Mouse (Mus musculus) ES-Bruce4 (cell line): ENCODE data around the gene Gm3238. TPM values are rescaled to one million over a fixed set of nuclear protein-coding genes. Genes with fewer than 3 reads are reported as not detected.
"Not testable (repeated sequence)": the region's sequence is repeated elsewhere in the genome, so short reads cannot be mapped to it uniquely, and the experiment has no call there.

Experiments used
- H3K27ac ChIP-seq: 2 replicates; pipeline ENCODE4 v1.5.1; 2012; ENCODE audit warnings: low read length, inconsistent platforms; ENCODE audit not compliant: insufficient read depth
- H3K27me3 ChIP-seq: 2 replicates; pipeline ENCODE4 v1.6.1; 2012; ENCODE audit warnings: mild to moderate bottlenecking, low read length, inconsistent platforms; ENCODE audit not compliant: control insufficient read depth, poor library complexity, insufficient read depth, severe bottlenecking
- H3K36me3 ChIP-seq: 2 replicates; pipeline ENCODE4 v1.6.1; 2012; ENCODE audit warnings: inconsistent platforms, mild to moderate bottlenecking, low read length, moderate library complexity; ENCODE audit not compliant: control insufficient read depth, poor library complexity, insufficient read depth, severe bottlenecking
- H3K4me1 ChIP-seq: one replicate; pipeline ENCODE4 v1.8.1; 2011; ENCODE audit warnings: low read length; ENCODE audit not compliant: control insufficient read depth, insufficient read depth
- H3K4me3 ChIP-seq: 2 replicates; pipeline ENCODE4 v1.5.1; 2011; ENCODE audit warnings: low read depth, mild to moderate bottlenecking, low read length
- H3K9ac ChIP-seq: 2 replicates; pipeline ENCODE4 v1.6.1; 2012; ENCODE audit warnings: low read depth, mild to moderate bottlenecking, inconsistent platforms; ENCODE audit not compliant: poor library complexity, severe bottlenecking
- H3K9me3 ChIP-seq: replicated peaks from 2 replicates; pipeline ENCODE4 v1.6.1; 2012; ENCODE audit warnings: mild to moderate bottlenecking, low read length, inconsistent platforms; ENCODE audit not compliant: control insufficient read depth, poor library complexity, insufficient read depth, severe bottlenecking
- CTCF ChIP-seq: IDR thresholded peaks from one replicate; pipeline ENCODE4 v1.8.1; 2011; ENCODE audit warnings: low read depth, low read length
- EP300 ChIP-seq: IDR thresholded peaks from 2 replicates; pipeline ENCODE4 v1.6.1; 2011; ENCODE audit warnings: low read depth, low read length; ENCODE audit not compliant: insufficient read depth
- POLR2A ChIP-seq: IDR thresholded peaks from one replicate; pipeline ENCODE4 v1.8.1; 2011; ENCODE audit warnings: low read length; ENCODE audit not compliant: insufficient read depth
- polyA plus RNA-seq: library from polyadenylated mRNA; stranded (reverse); fragments of >200 nt; gene quantifications from 2 replicates; pipeline ENCODE4 v1.2.4, GENCODE M21; 2011; ENCODE audit warnings: low read depth; ENCODE audit not compliant: missing spikeins, insufficient read depth, insufficient read length

Gene Gm3238
- polyA plus RNA-seq, 1 experiment = not detected

DNA sequence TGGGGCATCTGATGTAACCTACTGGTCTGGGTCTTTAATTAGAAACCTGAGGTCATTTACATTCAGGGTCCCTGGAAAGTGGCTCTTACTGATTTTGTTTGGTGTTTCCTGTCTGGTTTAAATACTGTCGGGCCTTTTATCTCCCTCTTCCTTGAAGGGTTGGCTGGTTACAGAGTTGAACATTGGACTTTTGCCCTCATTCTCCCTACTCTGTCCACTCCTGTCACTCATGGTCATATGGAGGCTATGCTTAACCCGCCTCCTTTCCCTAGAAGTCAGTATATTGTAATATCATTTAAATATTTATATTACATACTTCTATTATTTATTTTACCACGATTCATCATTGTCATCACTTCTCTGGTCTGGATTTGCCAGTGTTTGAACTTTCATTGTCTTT lies 33.0 kb upstream of the Gm3238 start:
- peaks cover 11% of the 10 kb centered on the region for H3K9me3 ChIP-seq

DNA sequence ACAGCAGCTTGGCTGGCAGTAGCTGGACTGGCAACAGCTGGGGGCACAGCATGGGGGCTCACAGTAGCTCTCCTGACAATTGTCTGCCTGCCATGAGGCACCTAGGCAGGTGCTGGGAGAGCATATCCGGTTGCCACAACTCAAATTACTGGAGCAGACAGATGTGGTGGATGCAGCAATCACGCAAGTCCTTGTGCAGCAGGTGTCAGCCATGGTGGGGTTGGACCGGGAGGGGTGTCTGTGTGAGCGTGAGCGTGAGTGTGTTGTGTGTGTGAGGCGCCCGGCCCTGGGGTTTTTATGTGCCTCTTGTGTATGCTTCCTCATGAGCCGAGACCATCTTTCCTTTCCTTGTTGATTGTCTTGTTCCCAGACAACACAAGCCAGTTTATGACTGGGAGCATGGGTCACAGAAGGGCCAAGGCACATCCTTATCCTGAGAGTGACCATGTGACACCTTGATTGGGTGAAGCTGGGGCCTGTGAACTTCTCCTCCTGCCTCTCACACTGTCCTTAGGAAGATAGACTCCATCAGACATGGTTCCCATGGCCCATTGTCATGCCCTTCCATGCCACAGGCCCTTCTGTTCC lies 27.9 kb upstream of the Gm3238 start, which contains the start of gene Gm19668:
Gene Gm19668 (minus strand): TSS at position 213 of the 588 bp plus-strand sequence.
- H3K27ac ChIP-seq = no peak within 1 kb of the TSS
- no peaks in the 10 kb centered on the region for H3K9me3 ChIP-seq
- H3K4me3 ChIP-seq = no peak within 1 kb of the TSS
- H3K4me1 ChIP-seq = no peaks in the 10 kb centered on the region
- no peaks in the 10 kb centered on the region for H3K27me3 ChIP-seq
- TF ChIP-seq CTCF (no peak), EP300 (no peak), POLR2A (no peak)
- H3K9ac ChIP-seq = no peak within 1 kb of the TSS
- no peaks in the 10 kb centered on the region for H3K36me3 ChIP-seq

More for the DNA sequence above, 33.0 kb upstream of the Gm3238 start:
- Histone ChIP-seq H3K27ac (no peak overlapping the region), H3K9ac (no peak overlapping the region), H3K36me3 (no peaks in the 10 kb centered on the region), H3K4me1 (no peaks in the 10 kb centered on the region), H3K27me3 (no peaks in the 10 kb centered on the region), H3K4me3 (no peak overlapping the region)
- no peak for TF ChIP-seq POLR2A
- TF ChIP-seq EP300 = no peak
- TF ChIP-seq CTCF = no peak

- H3K27ac ChIP-seq, H3K9ac ChIP-seq, H3K36me3 ChIP-seq, H3K4me3 ChIP-seq, H3K4me1 ChIP-seq, H3K9me3 ChIP-seq, H3K27me3 ChIP-seq: not testable (repeated sequence)
Observed at GRCm38 (mm10) chr10:77798164-77798920, 27.2 kb upstream of the Gm3238 start.

DNA sequence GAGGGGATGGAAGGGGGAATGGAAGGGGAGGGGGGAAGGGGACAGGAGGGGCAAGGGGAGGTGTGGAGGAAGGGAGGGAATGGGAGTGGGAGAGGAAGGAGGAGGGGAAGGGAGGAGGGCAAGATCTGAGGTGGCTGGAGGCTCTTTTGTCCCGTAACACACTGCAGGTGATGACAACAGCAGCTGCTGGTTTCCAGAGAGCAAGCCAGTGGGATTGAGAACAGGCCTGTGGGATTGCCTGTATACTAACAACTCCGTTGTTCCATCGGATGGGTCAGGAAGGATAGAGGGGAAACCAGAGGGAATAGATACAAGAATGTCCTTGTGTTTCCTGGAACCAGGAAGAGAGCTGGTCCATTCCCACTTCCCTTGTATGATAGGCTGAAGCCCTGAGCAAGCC lies 26.6 kb upstream of the Gm3238 start:
- TF ChIP-seq CTCF = no peak
- TF ChIP-seq EP300 = no peak
- TF ChIP-seq POLR2A = no peak
- H3K9me3 ChIP-seq = no peaks in the 10 kb centered on the region
- no peaks in the 10 kb centered on the region for H3K4me1 ChIP-seq
- no peaks in the 10 kb centered on the region for H3K27me3 ChIP-seq
- no peaks in the 10 kb centered on the region for H3K36me3 ChIP-seq
- no peak overlapping the region for H3K27ac ChIP-seq
- no peak overlapping the region for H3K4me3 ChIP-seq
- H3K9ac ChIP-seq = no peak overlapping the region

DNA sequence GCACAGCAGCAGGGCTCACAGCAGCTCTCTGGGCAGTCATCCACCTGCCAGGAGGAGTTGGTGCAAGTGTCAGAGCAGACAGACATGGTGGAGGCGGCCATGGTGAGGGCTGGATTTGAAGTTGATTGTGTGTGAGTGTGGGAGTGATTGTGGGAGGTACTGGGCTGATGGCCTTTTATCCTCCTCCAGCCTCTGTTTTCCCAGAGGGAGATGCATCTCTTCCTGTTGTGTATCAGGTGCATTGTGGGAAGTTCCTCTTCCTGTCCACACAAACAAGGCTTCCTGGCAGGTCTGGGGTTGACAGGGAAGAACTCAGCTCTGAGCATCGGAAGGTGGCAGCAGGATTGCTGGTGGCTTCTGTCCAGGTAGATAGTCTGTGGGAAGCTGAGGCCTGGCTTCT lies 23.9 kb upstream of the Gm3238 start, which contains the start of gene Gm9639:
Gene Gm9639 (minus strand): TSS at position 101 of the 400 bp plus-strand sequence.
- H3K9ac ChIP-seq = no peak within 1 kb of the TSS
- H3K27ac ChIP-seq = no peak within 1 kb of the TSS
- H3K27me3 ChIP-seq = no peaks in the 10 kb centered on the region
- H3K9me3 ChIP-seq = no peaks in the 10 kb centered on the region
- H3K36me3 ChIP-seq = no peaks in the 10 kb centered on the region
- no peaks in the 10 kb centered on the region for H3K4me1 ChIP-seq
- TF ChIP-seq EP300 (no peak), CTCF (no peak), POLR2A (no peak)
- no peak within 1 kb of the TSS for H3K4me3 ChIP-seq

DNA sequence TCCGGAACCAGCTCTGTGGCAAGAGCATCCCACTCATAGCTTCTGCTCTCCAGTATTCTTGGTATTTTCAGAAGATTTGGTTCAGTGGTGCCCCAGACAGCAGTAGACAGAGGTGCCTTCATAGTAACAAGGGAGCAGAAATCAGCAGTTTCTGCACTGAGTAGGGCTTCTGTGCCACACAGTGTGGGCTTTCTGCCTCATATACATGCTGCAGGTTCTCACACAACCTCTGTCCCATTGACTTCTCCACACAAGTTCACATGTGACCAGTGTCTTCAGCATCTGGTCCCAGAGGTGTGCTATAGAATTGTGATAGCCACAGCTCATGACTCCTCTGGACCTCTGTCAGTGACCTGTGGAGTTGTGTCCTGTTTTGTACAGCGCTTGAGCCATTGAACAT lies 17.5 kb upstream of the Gm3238 start:
- Histone ChIP-seq H3K4me3 (no peak overlapping the region), H3K9ac (no peak overlapping the region), H3K4me1 (no peaks in the 10 kb centered on the region), H3K9me3 (no peaks in the 10 kb centered on the region), H3K27me3 (no peaks in the 10 kb centered on the region), H3K27ac (no peak overlapping the region), H3K36me3 (no peaks in the 10 kb centered on the region)
- TF ChIP-seq CTCF = no peak
- TF ChIP-seq POLR2A = no peak
- no peak for TF ChIP-seq EP300

GRCm38 (mm10) chr10:77787876-77788275 lies 16.8 kb upstream of the Gm3238 start, which contains the start of gene Gm7137:
Gene Gm7137, minus strand, starts transcription at chr10:77788200.
- not testable (repeated sequence) for H3K9ac ChIP-seq, H3K36me3 ChIP-seq, H3K27me3 ChIP-seq, H3K4me1 ChIP-seq, H3K9me3 ChIP-seq, H3K27ac ChIP-seq, H3K4me3 ChIP-seq

GRCm38 (mm10) chr10:77783396-77783795 lies 12.3 kb upstream of the Gm3238 start:
- not testable (repeated sequence) for H3K4me3 ChIP-seq, H3K4me1 ChIP-seq, H3K27ac ChIP-seq, H3K27me3 ChIP-seq, H3K36me3 ChIP-seq, H3K9me3 ChIP-seq, H3K9ac ChIP-seq
